Mouse (Mus musculus) CD4-positive, CD25-positive, alpha-beta regulatory T cell, adult 4 months (primary cell): ENCODE results near the gene Oit1. TPM values are rescaled to one million over a fixed set of nuclear protein-coding genes. Genes with fewer than 3 reads are reported as not detected.

Source experiments
- ATAC-seq: one replicate; pipeline ENCODE4 v1.8.0; 2017
- polyA plus RNA-seq, 2 experiments: library from polyadenylated mRNA; unstranded; fragments of 100-300 nt; shearing (Covaris generic); gene quantifications; one replicate each; pipeline ENCODE4 v1.2.1; 2017

The Oit1 gene
- polyA plus RNA-seq, 2 experiments from 2014 or later, result not detected

DNA sequence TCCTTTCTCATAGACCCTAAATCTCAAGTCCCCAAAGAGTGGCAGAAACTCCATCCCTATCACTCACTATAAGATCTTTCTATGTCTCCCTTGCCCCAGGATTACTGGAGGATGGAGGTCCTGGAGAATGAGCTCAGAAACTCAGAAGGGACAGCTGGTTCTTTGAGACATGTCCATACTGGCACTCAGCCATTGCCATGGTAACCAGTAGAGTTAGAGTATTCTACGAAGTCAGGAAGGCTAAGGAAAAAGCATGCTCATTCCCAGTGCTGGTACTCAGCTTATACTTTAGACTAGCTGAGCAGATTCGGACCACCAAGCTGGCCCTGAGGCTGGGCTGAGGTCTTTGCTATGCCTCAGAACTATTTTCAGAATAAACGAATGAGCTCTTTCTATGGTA is 44.0 kb downstream of the Oit1 start:
- no peak for ATAC-seq

DNA sequence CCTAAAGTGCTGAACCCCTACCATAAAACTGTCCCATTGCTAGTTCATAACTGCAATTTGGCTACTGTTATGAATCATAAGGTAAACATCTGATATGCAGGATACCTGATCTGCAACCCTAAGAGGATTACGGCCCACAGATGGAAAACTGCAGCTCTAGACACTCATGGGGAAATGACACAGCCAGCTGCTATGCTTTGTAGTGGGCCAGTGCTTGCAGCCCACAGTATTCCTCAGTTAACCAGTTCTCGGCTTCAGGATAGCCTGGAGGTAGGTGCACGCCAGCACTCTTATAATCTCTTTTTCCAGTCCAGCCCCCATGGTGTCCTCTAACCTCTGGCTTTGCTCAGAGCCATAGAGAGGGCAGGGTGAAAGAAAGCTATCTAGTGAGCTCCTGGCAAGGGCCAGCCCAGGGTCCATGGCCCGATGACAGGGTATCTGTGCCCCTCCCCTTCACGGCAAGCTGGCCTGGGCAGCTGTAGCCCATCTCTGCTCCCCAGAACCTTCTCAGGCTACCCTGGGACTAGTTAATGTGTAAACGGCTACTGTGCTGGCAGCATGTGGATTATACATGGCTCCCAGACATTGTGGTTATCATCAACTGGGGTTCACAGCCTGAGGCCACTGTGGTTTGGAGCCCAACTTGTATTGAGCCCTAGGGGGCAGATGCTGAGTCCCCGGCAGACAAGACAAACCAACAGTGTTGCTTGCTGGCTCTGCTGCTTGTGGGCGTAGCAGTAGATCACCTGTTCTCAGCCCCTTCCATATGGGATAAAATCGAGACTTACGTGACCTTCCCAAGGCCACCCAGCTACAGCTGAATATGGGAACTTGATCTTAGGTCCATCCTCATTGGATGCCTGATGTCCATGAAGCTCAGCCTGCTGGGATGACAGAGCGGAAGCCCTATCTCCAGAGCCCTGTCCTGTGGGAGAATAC is 46.0 kb downstream of the Oit1 start:
- no peak for ATAC-seq

DNA sequence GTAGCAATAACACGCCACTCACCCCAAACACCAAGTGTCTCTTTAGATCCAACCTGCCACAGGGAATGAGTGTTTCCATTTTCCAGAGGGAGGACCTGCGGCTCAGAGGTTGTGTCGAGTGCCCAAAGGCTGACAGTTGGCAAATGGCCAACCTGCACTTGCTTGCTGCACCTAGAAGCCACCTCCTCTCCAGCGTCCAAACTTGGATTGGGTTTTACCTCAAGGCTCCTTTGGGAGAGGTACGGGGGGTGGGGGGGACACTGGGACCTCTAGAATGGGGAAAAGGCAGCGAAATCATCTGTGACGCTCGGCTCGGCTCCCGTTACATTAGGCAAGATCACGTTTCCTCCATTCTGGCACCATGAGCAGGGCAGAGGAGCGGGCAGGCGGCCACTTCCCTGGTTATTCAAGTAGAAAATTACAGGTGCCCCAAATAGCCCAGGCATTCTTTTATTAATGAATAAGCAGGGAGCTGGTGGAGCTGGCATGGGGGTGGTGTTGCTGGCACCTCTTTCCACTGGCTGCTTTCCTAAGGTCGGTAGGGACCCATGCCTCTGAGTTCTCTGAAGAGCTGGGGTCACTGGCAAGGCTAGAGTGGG is 47.1 kb downstream of the Oit1 start:
- ATAC-seq, result no peak

DNA sequence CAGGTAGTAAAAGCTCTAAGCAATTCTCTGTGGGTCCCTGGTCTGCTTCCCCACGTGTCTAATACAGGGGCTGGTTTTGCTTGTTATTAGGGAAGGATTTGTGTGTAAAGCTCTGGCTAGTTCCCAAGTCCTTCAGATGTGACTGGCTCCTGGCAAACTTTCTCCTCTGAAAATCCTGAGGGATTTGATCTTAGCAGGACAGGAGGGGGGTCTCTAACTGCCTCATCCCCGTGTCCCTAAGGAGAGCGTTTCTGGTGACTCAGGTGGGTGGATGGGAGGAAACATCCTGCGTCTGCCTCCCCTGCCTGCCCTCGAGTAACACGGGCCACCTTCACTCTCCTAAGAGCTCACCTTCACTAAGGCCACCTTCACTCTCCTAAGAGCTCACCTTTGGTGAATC is 48.2 kb downstream of the Oit1 start:
- no peak for ATAC-seq

DNA sequence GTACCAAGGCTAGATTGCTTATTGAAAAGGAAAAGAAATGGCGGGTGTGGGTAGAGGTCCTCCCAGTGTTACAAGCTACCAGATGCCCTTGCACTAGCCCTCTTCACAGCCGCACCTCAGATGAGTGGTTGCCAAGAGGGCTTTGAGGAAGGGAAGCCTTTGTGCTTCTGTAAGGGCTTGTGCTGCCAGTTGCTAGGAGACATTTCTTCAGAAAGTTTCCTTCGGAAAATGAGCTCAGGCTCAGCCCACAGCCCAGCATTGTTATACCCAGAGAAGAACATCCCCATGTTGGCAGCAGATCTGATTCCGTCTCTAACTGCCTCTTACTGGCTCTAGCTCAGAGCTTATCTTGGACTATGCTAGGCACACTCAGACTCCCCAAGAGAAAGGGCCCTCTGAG is 49.0 kb downstream of the Oit1 start:
- no peak for ATAC-seq

DNA sequence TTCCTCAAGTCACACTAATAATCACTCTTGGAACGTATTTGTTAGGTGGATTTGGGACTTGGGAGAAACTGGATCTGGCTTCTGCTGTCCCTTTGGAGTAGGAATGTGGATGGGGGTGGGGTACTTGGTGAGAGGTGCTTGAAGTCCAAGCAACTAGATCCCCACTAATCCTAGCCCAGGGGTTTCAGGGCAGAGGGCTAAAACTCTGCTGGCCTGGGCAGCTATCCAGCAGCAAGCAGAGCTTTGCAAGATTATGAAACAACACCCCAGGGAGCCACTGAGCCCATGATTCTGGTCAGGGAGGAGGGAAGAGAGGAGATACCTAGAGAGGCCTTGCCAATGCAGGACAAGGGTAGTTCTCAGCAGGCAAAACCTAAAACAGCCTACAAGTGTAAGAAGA is 51.2 kb downstream of the Oit1 start:
- no peak for ATAC-seq

DNA sequence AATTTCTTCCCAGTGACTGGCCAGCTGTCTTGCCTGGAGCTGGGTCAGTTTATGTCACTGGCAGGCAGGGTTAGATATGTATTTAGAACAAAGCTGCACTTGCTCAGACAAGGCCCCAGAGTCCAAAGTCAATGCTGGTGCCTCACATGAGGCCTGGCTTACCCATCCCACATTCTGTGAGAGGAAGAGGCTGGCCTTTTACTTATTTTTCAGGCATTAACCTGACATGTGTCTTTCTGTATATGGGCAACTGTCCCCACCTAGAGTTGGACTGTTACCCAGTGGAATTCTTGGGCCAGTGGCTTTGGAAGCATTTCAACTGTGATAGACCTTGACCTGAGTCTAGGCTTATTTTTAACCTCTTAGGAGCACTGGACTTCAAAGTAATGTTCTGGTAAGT is 51.6 kb downstream of the Oit1 start:
- no peak for ATAC-seq

DNA sequence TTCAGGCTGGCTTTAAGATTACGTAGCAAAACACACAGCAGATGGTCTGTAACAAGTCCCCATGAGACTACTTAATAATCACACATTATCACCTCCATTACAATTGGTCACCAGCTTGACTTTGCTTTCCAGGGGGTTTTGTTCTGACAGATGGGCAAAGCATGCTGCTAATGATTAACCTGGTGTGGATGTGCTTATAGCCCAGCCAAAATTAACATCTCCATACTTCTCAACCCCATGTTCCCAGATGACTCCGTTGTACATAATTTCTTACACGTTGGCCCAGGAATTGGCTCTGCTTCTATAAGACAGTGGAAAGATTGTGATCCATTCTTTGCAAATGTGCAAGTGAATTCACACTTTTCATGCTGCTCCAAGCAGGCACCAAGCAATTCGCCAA is 52.8 kb downstream of the Oit1 start:
- ATAC-seq, result no peak

DNA sequence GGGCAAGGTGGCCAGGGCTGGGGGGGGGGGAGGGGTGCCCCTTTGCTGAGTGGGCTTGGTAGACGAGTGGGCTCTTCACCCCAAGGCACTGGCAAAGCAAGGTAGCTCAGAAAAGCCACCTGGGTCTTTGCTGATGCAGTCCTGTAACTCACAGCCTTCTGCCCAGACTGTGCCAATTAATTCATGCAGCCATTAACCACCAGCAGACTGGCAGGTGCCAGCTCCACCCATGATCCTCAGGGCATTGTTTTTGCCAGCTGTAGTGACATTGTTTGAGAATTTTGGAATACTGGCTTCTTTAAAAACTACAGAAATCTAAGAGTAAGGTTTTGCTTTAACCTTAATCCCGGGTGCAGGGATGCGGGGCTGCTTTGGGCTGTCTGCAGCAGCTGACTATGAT is 58.0 kb downstream of the Oit1 start:
- ATAC-seq, result no peak

DNA sequence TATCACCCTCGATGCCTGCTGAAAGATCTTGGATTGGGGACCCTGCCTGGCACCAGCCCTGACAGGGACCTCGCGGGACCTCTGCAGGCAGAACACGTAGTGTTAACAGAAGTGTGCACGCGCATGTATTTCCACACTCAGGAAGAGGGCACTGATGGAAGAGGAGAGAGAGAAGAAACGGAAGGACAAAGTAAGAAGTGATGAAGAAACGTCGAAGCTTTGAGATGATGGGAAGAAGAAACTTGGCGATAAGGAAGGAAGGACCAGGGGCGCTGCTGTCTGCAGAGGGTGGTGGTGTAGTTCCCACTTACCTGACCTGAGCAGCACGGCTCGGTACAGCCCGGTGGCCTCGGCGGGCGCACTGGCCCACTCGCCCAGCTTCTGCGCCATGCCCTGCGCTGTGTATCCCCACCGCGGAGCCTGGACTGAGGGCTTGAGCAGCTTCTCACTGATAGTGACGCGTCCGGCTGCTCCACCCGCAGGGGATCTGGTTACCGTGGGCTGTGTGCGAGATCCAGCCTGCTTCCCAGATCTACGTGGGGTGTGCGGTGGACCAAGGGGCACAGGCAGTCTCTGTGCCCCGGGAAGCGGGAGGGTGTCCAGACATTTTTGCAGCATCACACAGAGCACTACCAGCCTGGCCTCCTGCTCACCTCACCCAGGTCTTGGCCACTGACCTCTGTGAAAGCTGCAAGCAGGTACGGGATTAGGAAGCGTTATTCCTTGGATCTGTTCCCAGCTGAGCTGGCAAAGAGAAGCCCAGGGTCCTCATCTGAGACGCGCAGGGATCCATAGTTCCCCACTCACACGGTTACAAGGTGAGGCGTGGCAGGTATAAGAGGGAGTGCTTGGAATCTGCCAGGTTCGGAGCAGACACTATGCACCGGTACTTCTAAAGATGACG is 61.1 kb downstream of the Oit1 start, which contains the start of gene Fam107a:
Gene Fam107a, minus strand, starts transcription at position 830 of the 904 bp plus-strand sequence.
- no peak for ATAC-seq

DNA sequence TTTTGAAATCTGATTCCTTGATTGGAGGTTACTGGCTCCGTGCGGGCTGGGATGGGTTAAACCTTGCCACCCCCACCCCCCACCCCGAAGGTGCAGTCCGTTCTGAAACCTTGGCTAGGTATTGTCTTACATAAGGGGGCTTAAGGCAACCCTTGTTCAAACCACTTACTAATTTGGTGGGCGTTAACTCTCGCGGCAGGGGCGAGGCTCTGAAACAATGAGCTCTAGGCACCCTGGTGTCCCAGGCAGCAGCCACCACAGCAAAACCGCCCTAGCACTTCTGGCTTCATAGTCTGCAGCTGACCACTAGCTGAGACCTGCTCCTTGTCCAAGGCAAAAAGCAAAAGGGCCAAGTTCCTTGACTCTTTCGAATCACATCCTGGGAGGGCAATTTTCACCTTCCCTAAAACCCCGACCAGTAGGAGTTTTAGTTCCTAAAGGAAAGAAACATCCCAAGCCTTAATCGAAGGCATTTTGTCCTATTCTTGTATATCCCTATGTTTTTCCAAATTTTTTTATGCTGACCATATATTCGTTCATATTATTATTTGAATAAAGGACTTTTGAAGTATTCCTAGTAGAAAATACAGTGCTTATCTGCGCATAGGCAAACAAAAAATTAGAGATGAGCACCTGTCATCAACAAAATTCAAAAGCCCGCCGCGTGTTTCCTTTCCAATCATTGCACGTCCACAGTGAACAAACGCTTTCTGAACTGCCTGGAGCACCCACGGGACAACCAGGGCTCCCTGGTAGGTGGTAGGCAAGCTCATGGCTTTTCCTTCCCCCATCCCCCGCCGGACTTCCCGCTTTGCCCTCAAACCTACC is 62.0 kb downstream of the Oit1 start:
- ATAC-seq, result no peak

DNA sequence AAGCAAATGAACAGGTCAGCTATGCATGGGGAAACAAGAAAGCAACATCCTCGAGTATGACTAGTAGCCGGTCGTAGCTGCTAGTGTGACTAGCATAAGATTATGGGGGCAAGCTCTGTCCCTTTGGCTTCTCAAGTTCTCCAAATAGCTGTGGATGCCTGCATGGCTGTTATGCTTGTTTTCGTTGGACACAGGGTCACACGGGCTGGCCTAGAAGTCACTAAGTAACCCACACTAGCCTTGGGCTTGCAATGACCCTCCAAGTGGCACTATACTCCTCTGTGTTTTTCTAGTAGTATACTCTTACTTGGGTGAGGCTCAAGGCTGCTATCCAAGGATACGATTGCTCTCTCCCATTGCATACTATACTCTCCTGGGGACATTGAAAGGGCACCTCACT is 63.4 kb downstream of the Oit1 start:
- ATAC-seq, result no peak

DNA sequence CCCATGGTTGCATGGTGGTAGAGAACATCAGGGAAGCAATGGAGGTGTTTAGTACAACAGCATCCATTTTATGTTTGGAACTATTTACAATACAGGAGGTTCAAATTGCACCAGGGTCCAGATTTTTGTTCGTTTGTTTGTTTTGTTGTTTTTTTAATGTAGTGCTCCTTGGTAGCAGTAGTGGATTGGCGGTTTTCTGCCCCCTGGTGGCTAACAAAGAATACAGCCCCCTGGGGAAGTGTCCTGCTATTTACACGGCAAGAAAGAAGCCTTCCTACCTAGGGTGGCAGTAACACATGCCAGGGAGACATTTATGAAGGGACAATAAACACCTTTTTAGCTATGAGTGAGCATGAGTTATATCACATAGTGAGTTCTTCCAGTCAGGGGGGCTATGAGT is 64.0 kb downstream of the Oit1 start:
- no peak for ATAC-seq

DNA sequence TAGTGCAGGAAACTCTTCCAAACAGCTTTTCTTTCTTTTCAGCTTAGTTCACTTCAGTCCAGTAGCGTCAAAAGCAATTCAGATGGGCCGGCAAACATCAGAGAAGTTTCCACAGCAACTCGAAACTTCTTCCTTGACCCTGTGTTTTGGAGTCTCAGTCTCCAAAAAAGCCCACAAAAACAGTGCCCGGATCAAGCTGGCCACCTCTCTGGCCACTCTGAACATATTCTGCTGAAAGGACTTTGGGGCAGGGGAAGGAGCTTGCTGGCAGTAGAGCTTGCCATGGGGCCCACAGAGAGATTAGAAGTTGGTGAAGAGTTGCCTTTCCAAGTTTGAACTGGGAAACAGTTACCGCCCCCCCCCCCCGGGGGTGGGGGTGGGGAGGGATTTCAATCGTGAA is 64.7 kb downstream of the Oit1 start:
- no peak for ATAC-seq

DNA sequence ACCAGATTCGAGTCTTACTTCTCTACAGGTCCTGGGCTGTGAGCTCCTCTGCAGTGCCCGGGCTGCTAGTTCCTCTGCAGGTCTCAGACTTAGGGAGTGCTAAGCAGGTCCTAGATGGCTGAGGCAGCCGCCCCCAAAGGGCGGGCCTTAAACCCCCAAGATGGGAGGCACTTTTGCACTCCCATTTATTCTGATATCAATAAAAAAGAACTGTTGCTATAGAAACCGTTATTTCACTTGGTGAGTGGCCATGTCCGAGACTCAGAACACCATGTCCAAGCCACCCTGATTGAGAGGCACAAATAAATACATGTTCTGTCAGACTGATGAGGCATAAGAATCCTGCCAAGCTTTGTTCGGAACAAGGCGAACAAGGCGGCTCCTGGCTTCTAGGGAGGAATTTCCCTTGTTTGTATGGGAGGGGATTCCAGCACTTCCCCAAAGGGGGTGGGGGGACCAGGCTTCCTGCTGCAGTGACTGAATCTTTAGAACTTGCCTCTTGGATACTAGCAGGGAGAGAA is 68.9 kb downstream of the Oit1 start:
- no peak for ATAC-seq

DNA sequence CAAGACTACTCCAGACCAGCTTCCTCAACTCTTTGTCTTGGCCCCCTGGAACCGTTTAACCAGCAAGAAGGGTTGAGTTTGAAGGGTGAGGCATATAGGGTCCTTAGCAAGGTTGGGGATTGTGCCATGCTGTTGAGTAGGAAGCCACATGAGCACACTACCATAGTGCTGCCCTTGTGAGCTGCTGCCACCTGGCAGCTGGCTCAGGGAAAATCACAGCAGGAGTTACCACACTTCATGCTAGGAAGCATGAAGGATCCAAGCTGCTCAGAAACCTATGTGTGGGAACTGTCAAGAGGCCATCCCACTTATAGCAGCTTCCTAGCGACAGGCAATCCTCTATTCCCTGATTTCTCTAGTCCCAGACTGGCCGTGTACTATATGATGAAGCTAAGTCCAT is 69.9 kb downstream of the Oit1 start:
- no peak for ATAC-seq

DNA sequence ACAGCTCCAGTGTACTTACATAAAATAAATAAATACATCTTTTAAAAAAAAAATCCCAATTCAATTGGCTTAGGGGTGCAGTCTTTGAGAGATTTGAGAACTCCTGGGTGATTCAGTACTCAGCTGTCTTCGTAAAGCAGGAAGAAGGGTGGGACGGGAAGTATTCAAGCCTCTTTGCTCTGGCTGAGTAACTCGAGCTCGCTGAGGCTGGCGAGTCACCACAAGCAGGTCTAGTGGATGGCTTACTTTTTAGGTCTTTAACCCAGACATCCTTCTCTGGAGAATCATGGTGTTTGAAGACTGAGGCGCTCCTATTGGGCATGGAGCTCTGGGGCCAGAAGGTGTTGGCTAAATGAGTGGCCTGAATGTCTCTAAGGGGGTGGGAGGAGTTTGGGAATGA is 71.7 kb downstream of the Oit1 start:
- no peak for ATAC-seq

DNA sequence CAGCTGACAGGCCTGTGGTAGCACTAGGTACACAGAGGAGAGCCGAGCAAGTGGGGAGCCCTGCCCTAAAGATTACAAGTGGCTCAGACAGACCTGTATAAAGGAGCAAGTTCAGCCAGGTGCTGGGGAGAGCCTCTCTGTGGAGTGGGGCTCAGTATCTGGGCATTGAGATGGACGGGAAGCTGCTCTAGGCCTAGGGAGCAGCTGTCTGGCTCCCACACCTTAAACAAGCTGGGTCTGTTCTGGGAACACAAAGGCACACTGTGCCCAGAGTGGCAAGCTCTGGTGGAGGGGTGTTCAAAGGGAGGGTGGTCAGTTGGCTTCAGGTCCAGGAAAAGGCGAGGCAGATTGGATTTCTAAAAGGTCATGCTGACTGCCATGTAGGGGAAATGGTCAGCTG is 73.5 kb downstream of the Oit1 start:
- ATAC-seq, result no peak

DNA sequence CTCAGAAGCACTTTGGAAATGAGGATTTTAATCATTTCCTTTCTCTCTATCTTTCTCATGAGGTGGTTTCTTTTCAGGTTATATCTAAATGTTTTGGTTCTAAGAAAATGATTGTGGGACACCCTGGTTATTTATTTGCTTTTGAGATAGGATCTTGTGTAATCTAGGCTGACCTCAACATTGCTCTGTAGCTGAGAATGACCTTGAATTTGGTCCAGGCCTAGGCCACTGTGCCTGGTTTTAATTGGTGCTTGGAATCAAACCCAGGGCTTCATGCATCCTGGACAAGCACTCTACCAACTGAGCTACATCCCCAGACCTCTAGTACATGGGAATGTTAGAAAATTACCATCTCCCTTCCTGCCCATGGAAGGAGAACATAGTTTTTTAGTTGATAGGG is 74.5 kb downstream of the Oit1 start:
- ATAC-seq, result no peak

DNA sequence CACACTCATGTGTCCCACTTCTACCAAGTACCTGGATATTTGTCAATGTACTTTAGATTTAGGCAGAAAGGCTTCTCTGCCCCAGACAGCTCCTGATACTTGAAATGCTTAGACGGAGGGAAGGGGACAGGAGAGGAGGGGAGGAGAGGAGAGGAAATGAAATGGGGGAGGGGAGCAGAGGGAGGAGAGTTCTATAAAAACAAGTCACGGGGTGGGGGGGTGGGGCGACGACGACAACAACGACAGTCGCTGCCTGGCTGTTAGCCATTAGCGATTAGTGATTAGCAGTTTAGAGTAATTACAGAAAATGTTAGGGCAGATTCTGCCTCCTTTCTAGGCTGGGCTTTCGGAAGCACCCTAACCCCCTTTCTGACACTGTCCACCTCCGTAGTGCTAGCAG is 75.9 kb downstream of the Oit1 start:
- ATAC-seq, result no peak

DNA sequence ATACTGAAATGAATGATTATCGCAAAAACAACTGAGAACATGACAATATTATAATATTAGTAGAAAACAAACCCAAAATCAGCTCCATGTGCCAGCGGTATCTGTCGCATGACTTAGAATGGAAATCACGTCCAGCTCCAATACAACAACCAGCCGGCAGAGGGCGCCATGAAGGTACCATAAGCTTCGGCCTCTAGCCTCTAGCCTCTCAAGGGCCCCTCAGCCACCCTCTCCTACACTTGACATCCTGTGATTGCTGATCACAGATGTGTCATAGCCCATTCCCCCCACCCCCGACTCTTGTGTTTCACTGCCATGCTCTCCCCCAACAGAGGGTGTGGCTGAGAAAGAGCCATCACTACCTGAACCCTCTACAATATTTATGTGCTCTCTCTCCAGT is 78.3 kb downstream of the Oit1 start:
- ATAC-seq, result no peak
